Mouse (Mus musculus): ENCODE data around the gene Il11.
"Not testable (repeated sequence)": the region's sequence is repeated elsewhere in the genome, so short reads cannot be mapped to it uniquely, and the experiment has no call there.

Gene Il11

DNA sequence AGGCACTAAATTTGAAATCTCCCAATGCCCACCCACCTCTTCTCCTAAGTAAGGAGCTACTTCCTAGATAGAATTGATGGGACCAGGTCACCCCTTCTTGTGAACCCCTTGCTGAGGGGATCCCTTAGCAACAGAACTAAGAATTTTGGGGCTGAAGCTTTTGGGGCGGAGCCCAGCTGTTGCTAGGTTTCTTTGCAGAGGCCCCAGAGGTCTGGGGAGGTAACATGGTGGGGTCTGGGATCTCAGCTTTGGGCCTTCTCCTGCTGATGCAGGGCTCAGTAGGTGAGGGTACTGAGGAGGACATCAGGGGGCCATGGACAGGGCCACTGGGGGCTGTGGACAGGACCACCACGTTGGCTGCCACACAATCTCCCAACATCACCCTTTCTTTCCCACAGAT is at the start of gene Il11, which contains the start of gene Tmem190:
Gene Il11 (minus strand): TSS at position 101 of the 400 bp plus-strand sequence.
Gene Tmem190 (plus strand): TSS at position 179 of the 400 bp plus-strand sequence.
- DNase-seq, result no peak

DNA sequence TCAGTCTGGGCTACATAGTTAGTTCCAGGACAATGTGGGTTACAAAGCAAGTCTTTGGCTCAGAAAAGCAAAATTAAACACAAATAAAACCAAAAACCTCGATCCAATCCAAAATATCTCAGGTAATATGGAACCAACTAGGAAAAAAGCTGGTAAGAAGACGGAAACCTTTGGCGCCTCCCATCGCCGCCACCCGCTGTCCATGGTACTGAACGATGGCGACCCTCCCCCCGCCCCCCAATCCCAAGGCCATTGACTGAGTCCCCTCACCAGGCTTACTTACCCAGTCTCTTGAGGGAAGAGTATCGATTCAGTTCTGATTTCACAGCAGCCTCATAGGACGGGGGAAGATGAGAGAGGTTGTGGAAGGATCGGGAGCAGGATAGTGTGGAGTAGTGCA is 47.8 kb upstream of the Il11 start:
- no peak for DNase-seq

DNA sequence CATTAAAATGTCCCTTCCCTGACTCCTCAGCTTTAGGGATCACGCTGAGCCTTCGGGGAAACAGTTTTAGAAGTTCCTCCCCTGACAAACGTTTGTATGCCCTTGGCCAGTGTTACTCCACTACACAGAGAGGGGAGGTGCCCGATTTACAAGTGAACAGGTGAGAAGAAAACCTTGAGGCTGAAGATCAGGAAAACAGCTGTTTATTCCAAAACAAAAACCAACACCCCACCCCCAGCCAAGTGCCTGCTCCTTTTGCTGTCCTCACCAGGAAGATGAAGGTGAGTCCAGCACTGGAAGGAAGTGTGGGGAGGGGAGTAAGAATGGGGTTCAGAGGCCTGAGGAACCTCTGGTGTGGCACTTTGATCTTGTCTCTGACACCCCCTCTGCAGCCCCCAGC is 42.7 kb upstream of the Il11 start:
- no peak for DNase-seq

DNA sequence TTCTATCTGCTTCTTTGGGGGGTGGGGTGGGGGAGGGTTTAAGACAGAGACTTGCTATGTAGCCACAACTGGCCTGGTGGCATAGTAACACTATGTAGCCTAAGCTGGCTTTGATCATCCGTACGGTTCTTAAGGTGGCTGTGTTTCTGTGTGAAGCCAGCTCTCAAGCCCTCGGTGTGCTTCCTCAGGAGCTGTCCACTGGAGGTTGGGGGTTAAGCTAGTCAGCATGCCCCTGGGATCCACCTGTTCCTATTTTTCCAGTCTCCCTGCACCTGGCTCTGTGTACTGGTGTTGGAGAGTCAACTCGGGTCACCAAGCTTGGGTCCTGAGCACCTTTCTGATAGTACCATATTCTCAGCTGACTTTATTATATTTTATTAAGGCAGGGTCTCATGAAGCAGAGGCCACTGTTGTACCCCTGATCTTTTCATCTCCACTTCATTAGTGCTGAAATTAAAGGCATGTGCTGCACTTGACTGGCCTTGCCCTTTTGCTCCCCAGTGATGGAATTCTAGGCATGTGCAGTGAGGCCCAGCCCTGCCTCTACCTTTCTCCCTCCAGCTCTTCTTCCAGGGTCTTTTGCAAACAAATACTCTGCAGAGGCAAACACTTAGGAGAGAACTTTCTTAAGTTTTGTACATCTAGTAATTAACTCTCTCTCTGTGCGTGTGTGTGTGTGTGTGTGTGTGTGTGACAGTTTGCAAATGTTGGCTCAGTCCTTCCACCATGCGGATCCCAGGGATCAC is 39.7 kb upstream of the Il11 start:
- DNase-seq, result peak; percentile 30 to 48

DNA sequence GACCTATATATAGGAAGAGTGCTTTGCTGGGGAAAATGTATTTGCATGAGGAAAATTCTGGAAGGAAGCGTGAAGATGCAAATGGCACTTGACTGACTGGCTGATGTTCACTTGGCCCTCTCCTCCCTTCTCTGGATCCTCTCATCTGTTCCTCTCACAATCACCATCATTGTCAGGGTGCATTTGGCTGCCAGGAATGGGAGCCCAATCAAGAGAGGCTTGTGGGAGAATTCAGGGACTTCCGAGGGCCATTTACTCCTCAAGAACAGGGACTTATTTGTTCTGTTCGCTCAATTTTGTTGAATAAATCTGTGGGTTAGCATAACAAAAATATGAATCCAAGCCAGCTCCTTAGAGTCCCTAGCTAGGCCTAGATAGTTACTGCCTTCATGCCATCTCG is 39.0 kb upstream of the Il11 start:
- DNase-seq, result no peak

DNA sequence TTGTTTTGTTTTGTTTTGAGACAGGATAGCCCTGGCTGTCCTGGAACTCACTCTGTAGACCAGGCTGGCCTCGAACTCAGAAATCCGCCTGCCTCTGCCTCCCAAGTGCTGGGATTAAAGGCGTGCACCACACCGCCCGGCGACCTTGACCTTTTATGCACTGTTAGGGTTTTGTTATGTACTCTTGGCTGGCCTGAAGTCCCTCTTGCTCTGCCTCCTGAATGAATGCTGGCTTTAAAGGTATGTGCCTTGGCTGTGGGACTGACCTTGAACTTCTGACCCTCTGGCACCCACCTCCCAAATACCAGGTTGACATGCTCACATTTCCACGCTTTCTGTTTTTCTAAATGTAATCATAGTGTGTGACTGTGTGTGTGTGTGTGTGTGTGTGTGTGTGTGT is 38.3 kb upstream of the Il11 start:
- not testable (repeated sequence) for DNase-seq

DNA sequence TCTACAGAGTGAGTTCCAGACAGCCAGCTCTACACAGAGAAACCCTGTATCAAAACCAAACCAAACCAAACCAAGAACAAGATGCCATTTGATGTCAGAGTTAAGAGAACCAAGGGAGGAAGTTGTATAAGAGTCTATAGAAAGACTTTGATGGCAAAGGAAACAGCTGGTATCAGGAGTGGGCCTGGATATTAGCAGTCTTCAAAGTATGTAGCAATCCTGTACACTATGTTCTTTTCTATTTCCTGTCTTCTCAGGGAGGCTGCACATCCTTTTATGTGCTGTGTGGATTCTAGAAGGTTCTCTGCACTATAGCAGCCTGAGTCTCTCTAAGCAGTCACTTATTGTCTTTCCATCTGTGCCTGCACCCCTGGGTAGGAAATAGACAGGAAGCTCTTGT is 33.9 kb upstream of the Il11 start:
- DNase-seq, result no peak

DNA sequence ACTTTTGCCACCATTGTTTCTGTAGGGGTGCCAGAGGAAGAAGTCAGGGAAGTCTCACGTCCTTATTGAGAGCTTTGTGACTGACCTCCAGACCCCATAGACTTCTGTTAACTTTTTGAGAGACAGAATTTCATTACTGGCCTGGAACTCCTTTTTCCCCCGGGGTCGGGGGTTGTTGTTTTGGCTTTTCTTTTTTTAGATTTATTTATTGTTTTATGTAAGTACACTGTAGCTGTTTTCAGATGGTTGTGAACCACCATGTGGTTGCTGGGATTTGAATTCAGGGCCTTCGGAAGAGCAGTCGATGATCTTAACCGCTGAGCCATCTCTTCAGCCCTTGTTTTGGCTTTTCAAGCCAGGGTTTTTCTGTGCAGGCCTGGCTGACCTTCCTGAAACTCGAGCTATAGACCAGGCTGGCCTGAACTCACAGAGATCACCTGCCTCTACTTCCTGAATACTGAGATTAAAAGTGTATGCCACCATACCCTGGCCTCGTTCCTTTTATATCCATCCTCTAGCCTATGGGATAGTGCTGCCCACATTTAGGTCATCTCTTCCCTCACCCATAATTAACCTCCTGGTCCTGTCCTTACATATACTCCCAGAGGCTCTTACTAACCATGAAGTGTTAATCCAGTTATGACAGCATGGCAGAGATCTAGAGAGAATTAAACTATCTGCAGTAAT is 30.6 kb upstream of the Il11 start:
- DNase-seq, result no peak

DNA sequence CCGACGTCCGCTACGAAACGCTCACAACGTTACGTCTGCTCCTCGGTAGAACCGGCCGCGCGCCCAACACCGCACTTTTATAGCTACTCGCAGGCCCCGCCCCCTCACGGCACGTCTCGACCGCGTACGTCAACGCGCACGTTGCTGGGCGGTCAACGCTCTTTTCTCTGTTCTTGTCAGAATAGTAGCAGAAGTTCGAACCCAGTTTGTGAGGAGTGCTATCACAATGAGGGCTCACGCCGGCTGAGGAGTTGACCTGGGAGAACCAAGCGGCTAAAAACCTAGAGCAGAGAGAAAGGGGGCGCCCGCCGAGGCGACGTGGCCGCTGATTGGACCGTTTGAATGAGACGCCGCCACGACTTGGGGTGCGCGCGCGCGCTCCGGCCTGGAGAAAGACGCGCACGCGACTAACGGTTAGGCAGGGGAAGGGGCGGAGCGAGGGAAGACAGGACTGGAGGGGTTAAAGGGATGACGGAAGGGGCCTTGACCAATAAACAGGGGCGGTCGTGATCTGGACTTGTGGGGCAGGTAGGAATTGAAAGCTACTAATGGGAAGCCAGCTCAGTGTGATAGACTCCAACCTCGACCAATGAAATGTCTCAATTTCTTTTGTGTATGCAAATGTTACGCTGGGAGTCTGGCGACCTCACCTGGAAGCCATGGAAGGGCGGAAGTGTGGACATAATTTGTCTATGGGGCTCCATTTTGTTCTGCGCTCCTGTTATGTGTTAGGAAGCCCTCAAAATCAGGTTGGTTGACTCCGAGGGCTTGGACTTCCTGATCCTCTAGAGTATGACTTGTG is 29.8 kb upstream of the Il11 start, which contains the start of gene Ube2s:
Gene Ube2s (minus strand): TSS at position 288 of the 802 bp plus-strand sequence.
- peak; percentile 99 to 100 for DNase-seq

DNA sequence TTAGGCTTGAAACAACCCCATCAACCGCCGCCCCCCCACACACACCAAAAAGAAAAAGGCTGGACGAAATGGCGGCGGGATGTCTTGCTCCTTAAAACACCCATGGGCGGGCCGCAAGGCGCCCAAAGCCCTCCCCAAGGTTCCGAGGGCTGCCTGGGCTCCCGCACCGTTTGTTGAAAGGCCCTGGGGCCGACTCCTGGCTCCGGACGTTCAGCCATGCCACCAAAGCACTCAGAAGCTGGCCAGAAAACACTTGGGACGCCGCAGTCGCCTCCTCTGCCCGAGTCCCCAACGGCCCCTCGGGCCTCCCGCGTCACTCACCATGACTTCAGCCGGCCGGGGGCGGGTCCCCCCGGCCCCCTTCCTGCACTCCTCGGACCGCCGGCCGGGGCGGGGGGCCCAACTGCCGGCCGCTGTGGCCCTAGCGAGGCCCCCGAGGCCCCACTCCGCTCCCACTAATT is 29.2 kb upstream of the Il11 start:
- peak; percentile 17 to 55 for DNase-seq

DNA sequence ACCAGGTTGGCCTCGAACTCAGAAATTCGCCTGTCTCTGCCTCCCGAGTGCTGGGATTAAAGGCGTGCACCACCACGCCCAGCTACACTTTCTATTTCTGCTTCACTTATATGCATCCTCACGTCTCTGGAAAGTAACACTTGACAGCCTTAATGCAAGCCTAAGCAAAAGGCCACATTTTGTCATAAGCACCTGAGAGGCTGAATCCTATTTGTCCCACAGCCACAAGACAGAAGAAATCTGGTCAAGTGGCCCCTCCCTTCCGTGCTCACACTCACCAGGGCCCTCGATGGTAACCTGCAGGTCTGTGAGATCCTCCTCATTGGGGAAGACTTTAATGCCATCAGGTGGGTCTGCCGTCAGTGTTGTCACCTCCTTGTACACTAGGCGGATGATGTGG is 28.5 kb upstream of the Il11 start:
- not testable (repeated sequence) for DNase-seq

DNA sequence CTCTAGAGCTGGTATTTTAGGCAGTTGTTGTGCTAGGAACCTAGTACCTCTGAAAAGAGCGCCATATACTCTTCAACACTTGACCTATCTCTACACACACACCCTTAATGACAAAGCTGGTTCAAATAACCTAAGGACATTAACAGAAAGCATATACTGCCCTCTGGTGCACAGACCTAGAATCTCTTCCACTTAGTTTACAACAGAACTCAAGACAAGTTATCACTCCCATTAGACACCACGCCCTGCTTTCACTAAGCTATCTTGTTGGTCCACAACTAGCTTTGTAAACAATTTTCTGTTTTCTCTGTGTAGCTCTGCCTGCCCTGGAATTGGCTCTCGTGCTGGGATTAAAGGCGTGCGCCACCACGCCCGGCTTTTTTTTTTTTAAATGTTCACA is 24.1 kb upstream of the Il11 start:
- peak in 1 of 2 experiments; percentile 66 for DNase-seq

DNA sequence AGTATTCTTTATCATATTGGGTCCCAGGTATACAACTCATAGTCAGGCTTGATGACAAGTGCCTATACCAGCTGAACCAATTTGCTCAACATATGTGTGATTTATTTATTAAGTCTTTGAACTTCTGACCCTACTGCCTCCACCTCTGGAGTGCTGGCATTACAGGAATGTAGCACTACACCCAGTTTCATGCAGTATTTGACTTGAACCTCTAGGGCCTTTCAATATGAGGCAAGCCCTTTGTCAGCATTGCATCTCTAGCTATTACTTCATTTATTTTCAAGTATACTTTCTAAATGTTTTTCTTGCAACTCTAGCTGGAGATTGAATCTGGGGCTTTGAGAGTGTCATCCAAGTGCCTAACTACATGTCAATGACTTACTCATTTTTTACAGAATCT is 19.6 kb upstream of the Il11 start:
- DNase-seq, result no peak

DNA sequence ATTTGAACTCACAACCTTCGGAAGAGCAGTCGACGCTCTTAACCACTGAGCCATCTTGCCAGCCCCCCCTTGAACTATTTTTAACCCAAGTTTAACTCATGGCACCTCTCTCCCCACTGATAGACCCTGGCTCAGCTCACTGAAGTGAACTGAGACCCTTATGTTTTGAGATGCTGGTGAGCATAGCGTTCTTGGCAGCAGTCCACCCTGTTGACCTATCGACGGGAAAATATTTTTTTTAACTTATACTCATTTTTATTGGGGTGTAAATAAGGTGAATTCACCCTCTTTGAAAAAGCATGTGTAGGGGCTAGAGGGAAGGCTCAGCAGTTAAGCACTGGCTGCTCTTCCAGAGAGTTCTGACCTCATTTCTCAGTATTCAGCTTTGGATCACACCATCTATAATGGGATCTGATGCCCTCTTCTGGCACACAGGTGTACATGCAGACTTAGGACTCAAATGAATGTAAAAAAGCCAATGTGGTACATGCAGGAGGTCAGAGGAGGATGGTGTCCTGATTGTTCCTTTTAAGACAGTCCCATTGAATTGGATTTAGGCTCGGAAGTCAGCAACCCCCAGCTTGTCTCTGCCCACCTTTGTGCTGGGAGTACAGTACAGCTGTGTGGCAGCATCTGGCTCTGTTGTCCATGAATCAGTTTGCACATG is 13.2 kb upstream of the Il11 start:
- peak; percentile 20 to 45 for DNase-seq

DNA sequence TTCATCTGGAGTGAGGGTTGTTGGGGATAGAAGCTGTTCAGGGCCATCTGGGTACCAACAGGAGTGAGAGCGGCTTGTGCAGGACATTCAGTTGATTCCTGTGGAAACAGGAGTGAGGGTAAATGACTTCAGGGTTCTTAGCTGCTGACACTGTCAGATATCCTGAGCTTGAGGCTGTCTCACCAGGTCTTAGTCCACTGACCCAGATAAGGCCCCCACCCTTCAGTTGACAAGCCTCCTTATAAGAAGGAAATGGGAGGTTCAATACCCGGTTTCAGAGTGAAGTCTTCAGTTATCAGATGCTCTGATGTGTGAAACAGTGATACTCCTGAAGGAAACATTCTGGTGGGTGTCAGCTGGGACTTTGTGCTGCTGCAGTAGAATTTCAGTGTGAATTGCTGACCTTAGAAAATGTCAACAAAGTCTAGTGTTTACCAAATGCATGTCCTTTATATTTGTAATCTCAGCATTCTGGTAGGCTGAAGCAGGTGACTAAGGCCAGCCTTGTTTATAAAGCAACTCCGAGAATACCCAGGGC is 12.0 kb upstream of the Il11 start:
- DNase-seq, result no peak

DNA sequence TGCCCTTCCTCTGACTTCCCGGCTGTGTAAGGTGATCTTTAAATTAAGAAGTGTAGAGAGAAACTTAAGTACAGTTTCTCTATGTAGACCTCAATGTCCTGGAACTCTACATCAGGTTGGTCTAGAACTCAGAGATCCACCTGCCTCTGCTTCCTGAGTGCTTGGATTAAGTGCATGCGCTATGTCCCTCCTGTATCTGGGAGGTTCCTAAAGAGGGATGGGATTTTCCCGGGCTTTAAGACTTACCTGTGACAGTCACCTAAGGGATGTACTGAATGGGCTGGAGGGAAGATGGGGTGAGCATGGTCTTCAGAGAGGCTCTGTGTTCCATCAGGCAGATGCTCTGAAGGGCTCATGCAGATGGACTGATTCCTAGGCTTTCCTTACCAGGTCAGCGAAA is 11.0 kb upstream of the Il11 start:
- DNase-seq, result no peak

DNA sequence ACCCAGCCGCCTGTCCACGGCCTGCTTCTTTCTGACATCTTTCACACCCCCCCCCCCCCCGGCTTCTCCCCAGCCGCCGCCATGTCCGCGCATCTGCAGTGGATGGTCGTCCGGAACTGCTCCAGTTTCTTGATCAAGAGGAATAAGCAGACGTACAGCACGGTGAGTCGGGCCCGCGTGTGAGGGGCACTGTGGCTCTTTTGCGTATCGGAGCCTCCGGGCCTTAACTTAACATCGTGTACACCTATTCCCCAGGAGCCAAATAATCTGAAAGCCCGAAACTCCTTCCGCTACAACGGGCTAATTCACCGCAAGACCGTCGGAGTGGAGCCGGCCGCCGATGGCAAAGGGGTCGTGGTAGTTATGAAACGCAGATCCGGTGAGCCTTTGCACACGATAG is 10.6 kb upstream of the Il11 start:
- DNase-seq, result not testable (repeated sequence)

DNA sequence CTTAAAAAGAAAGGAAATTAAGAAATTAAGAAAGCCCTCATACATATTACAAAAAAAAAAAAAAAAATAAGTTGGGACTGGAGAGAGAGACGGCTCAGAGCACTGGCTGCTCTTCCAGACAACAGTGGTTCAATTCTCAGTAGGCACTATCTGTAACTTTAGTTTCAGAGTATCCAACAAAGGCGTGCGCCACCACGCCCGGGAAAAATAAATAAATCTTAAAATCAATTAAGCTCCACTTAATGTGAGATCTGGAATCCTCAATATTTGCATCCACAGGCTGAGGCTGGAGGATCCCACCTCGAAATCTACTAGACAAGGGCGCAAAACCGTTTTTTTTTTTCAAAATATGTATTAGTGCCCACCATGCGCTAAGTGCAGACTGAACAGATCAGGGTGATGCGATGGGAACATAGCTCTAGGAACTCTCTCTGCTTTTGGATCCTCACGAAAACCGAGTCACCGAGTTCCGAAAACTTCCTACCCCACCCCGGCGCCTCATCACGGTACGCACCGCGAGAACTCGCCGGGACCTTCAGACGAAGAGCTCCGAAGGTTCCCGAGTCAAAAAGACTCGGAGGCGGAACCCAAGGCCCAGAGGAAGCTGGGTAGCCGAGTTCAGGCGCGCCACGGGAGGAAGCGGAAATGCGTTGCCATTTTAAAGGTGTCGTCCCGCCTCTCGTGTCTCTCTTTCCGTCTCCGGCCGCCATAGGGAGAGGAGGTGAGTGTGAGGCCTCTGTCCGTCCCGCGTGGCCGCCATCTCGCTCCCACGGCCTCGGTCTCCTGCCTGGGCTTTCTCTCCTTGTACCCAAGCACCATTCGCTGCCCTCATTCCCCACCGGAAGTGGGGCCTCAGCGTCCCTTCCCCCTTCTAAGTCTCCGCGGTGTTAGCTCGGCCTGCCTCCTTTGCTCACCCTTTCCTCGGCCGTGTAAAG is 9.9 kb upstream of the Il11 start, which contains the start of gene Rpl28:
Gene Rpl28 (plus strand): TSS at position 597 of the 935 bp plus-strand sequence.
- peak; percentile 96 to 98 for DNase-seq

DNA sequence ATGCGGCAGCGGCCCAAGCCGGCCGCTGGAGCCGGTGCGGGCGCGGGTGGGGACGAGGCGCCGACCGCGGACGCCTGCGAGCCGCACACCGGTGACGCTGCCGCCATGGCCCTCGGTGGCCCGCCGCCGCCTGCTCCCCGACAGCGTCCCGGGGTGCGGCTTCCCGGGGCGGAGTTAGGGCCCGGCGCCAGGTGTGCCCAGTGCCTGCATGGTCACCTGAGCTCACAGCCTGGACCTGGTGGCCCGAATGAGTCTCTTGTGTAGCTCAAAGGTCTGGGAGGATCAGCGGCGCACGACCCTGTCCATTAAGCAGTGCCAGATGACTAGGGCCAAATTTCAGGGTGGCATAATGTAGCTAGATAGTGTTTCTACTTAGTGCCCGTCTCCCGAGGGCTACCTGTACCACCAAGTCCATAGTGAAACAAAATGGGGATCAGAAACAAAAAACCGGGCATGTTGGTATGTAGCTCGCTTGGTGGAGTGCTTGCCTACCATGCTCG is 6.8 kb upstream of the Il11 start, which contains the start of gene Tmem238:
Gene Tmem238 (minus strand): TSS at position 221 of the 500 bp plus-strand sequence.
- DNase-seq, result peak; percentile 88 to 94

DNA sequence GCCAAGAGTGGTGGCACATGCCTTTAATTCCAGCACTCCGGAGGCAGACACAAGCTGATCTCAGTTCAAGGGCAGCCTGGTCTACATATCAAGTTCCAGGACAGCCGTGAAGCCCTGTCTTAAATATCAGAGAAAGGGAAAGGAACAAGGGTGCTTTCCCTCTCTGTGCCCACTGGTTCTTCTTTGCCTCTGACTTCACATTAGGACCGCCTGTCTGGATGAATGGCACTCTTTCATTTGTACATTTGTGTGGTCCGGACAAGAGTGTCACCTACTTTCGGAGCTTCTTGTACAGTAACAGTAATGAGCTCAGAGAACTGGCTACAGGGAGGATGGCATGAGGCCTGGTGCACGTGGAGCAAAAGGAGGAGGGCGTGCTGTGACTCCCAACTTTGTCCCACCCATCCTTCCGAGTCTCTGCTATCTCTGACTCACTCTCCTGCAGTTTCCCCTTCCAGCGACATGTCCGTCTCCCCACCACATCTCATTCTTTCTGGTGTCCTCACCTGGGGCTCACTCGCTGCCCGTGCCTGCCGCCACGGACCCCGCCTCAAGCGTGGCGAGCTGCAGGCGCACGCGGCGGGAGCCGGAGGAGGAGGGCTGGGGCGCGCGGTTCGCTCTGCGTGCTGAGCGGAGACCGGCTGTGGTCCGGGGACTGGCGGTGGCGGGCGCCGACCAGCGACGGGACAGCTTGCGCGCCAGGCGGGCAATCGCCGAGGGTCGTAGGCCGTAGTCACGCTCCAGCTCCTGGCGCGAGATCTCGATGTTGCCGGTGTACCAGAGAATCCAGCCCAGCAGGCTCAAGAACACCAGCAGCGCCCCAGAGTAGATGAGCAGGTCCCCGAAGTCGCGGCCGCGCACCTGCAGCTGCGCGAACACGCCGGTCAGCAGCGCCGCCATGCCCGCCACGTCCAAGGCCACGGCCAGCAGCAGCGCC is 6.1 kb upstream of the Il11 start:
- DNase-seq, result peak; percentile 63 to 81

Measured in kidney, postnatal 25 days (tissue).